Mouse (Mus musculus): ENCODE measurements around the gene Casq2. TPM values are rescaled to one million over a fixed set of nuclear protein-coding genes. Genes with fewer than 3 reads are reported as not detected.

Casq2 gene
- polyA plus RNA-seq, 2 experiments: 59.5 to 91.2 TPM

DNA sequence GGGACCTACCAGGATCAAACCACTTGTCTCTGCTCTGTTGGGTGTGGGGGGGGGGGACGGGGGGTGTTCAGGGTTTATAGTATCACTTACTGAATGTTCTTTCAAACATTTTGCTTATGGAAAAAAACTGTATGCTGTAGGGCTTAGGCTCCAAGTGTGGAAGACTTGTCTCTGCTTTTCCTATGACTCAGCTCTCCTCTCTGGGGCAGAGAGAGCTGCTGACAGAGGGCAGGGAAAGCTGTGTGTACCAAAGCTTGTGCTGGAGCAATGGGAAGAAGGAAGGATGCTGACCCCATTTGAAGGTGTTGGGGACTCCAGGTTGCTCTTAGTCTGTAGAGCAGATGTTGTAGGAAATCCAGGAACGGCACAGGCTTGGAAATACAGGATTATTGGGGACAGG is 55.2 kb downstream of the Casq2 start:
- no peak overlapping the region for H3K4me3 ChIP-seq (replicated peaks; ENCODE audit: low read length)
- H3K4me2 ChIP-seq (replicated peaks; ENCODE audit: low read depth, low read length, severe bottlenecking): no peak overlapping the region
- TF ChIP-seq POLR2A (IDR thresholded peaks at IDR 0.05; ENCODE audit: borderline replicate concordance, extremely low read depth, insufficient read depth, insufficient read length): no peak
- H3K36me3 ChIP-seq (ENCODE audit: control insufficient read depth, insufficient read depth, low read length): no peaks in the 10 kb centered on the region
- no peaks in the 10 kb centered on the region for H3K27me3 ChIP-seq (ENCODE audit: control insufficient read depth, insufficient read depth, low read length)
- no peaks in the 10 kb centered on the region for H3K9me3 ChIP-seq (ENCODE audit: control insufficient read depth, low read length)
- H3K27ac ChIP-seq (replicated peaks; ENCODE audit: low read depth, low read length): no peak overlapping the region
- H3K4me1 ChIP-seq (ENCODE audit: control insufficient read depth, insufficient read depth, low read length): no peaks in the 10 kb centered on the region
- no peak for DNase-seq (ENCODE audit: low spot score)
- no peak for ATAC-seq (ENCODE audit: low FRiP score, low read depth)
- H3K9ac ChIP-seq (ENCODE audit: low read depth, low read length, severe bottlenecking): no peak overlapping the region
- 56% methylated on average over 2 of the region's 2 CpGs for WGBS

- TF ChIP-seq POLR2A (IDR thresholded peaks at IDR 0.05; ENCODE audit: borderline replicate concordance, extremely low read depth, insufficient read depth, insufficient read length): no peak
- H3K27me3 ChIP-seq (ENCODE audit: control insufficient read depth, insufficient read depth, low read length): no peaks in the 10 kb centered on the region
- H3K36me3 ChIP-seq (ENCODE audit: control insufficient read depth, insufficient read depth, low read length): no peaks in the 10 kb centered on the region
- 78% methylated on average over 6 of the region's 6 CpGs for WGBS
- ATAC-seq (ENCODE audit: low FRiP score, low read depth) (no peak), DNase-seq (ENCODE audit: low spot score) (no peak)
- no peak overlapping the region for H3K4me3 ChIP-seq (replicated peaks; ENCODE audit: low read length)
- H3K4me1 ChIP-seq (ENCODE audit: control insufficient read depth, insufficient read depth, low read length): no peaks in the 10 kb centered on the region
- H3K27ac ChIP-seq (replicated peaks; ENCODE audit: low read depth, low read length): no peak overlapping the region
- H3K4me2 ChIP-seq (replicated peaks; ENCODE audit: low read depth, low read length, severe bottlenecking): no peak overlapping the region
- H3K9me3 ChIP-seq (ENCODE audit: control insufficient read depth, low read length): no peaks in the 10 kb centered on the region
- no peak overlapping the region for H3K9ac ChIP-seq (ENCODE audit: low read depth, low read length, severe bottlenecking)
These were observed 55.7 kb downstream of the Casq2 start for GRCm38 (mm10) chr3:102141893-102142292.

GRCm38 (mm10) chr3:102142947-102143346 is 56.7 kb downstream of the Casq2 start:
- H3K27me3 ChIP-seq (ENCODE audit: control insufficient read depth, insufficient read depth, low read length): no peaks in the 10 kb centered on the region
- no peak overlapping the region for H3K9ac ChIP-seq (ENCODE audit: low read depth, low read length, severe bottlenecking)
- H3K4me2 ChIP-seq (replicated peaks; ENCODE audit: low read depth, low read length, severe bottlenecking): no peak overlapping the region
- no peaks in the 10 kb centered on the region for H3K36me3 ChIP-seq (ENCODE audit: control insufficient read depth, insufficient read depth, low read length)
- H3K27ac ChIP-seq (replicated peaks; ENCODE audit: low read depth, low read length): no peak overlapping the region
- TF ChIP-seq POLR2A (IDR thresholded peaks at IDR 0.05; ENCODE audit: borderline replicate concordance, extremely low read depth, insufficient read depth, insufficient read length): no peak
- no peak for ATAC-seq (ENCODE audit: low FRiP score, low read depth)
- H3K4me3 ChIP-seq (replicated peaks; ENCODE audit: low read length): no peak overlapping the region
- no peak for DNase-seq (ENCODE audit: low spot score)
- peaks cover 1% of the 10 kb centered on the region; the same call in 1 of the 2 replicates for H3K4me1 ChIP-seq (ENCODE audit: control insufficient read depth, insufficient read depth, low read length)
- no peaks in the 10 kb centered on the region for H3K9me3 ChIP-seq (ENCODE audit: control insufficient read depth, low read length)
- WGBS: 95% methylated on average over 4 of the region's 4 CpGs

DNA sequence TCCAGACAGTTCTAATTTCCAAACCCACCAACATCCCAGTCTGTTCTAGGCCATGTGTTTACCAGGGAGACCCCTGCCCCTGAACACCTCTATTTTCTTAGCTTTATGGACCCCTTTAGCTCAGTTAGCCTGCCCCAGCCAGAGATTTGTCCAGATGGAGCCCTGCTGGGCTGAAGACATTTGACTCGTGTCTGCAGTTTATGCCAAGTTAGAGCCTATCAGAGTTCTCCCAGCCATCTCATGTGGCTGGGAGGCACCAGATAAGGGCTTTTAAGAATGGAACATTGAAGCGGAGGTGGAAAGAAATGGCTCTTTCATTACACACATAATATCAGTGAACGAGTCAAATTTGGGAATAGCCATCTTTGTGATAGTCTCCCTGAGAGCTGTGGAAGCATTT is 57.3 kb downstream of the Casq2 start:
- Histone ChIP-seq H3K27me3 (ENCODE audit: control insufficient read depth, insufficient read depth, low read length) (no peaks in the 10 kb centered on the region), H3K4me1 (ENCODE audit: control insufficient read depth, insufficient read depth, low read length) (peaks cover 4% of the 10 kb centered on the region; the same call in 1 of the 2 replicates), H3K9me3 (ENCODE audit: control insufficient read depth, low read length) (no peaks in the 10 kb centered on the region), H3K4me3 (replicated peaks; ENCODE audit: low read length) (no peak overlapping the region), H3K36me3 (ENCODE audit: control insufficient read depth, insufficient read depth, low read length) (no peaks in the 10 kb centered on the region), H3K27ac (replicated peaks; ENCODE audit: low read depth, low read length) (no peak overlapping the region), H3K4me2 (replicated peaks; ENCODE audit: low read depth, low read length, severe bottlenecking) (no peak overlapping the region), H3K9ac (ENCODE audit: low read depth, low read length, severe bottlenecking) (no peak overlapping the region)
- WGBS: 71% methylated on average over 3 of the region's 3 CpGs
- DNase-seq (ENCODE audit: low spot score) (no peak), ATAC-seq (ENCODE audit: low FRiP score, low read depth) (no peak)
- no peak for TF ChIP-seq POLR2A (IDR thresholded peaks at IDR 0.05; ENCODE audit: borderline replicate concordance, extremely low read depth, insufficient read depth, insufficient read length)

DNA sequence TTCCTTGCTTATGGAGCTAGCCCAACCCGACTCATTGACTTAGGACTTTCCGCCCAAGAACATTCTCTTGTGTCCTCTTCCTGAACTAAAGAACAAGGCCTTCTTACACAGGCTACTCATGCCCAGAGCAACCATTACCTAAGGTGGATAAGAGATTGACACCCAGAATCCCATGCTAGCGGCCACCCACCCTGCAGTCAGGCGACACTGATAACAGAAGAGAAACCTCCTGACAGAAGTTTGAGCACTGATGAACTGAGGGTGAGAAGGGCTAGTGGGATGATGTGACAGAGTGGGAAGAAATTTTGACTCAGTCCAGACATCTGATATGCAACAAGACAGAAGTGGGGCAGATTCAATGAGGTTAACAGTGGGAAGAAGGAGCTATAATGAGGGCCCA is 58.2 kb downstream of the Casq2 start:
- ATAC-seq (ENCODE audit: low FRiP score, low read depth): no peak
- WGBS: 92% methylated on average over 4 of the region's 4 CpGs

More for the DNA sequence above, 58.2 kb downstream of the Casq2 start:
- Histone ChIP-seq H3K27me3 (ENCODE audit: control insufficient read depth, insufficient read depth, low read length) (no peaks in the 10 kb centered on the region), H3K4me3 (replicated peaks; ENCODE audit: low read length) (no peak overlapping the region), H3K4me2 (replicated peaks; ENCODE audit: low read depth, low read length, severe bottlenecking) (no peak overlapping the region), H3K9ac (ENCODE audit: low read depth, low read length, severe bottlenecking) (no peak overlapping the region), H3K4me1 (ENCODE audit: control insufficient read depth, insufficient read depth, low read length) (peaks cover 8% of the 10 kb centered on the region; the same call in 1 of the 2 replicates), H3K9me3 (ENCODE audit: control insufficient read depth, low read length) (no peaks in the 10 kb centered on the region), H3K36me3 (ENCODE audit: control insufficient read depth, insufficient read depth, low read length) (no peaks in the 10 kb centered on the region), H3K27ac (replicated peaks; ENCODE audit: low read depth, low read length) (no peak overlapping the region)
- TF ChIP-seq POLR2A (IDR thresholded peaks at IDR 0.05; ENCODE audit: borderline replicate concordance, extremely low read depth, insufficient read depth, insufficient read length): no peak
- DNase-seq (ENCODE audit: low spot score): no peak
